Mouse (Mus musculus) E14TG2a.4 (cell line): ENCODE measurements around the gene Prox1.
A peak's percentile ranks its signal among the peaks of the same experiment; 100 is the strongest.

Experiments used
- H3K27me3 ChIP-seq: 2 replicates; pipeline ENCODE4 v1.6.1; 2014; ENCODE audit warnings: low read length, control low read depth; ENCODE audit not compliant: insufficient read depth
- H3K36me3 ChIP-seq: 2 replicates; pipeline ENCODE4 v1.6.1; 2014; ENCODE audit warnings: low read length, control low read depth; ENCODE audit not compliant: insufficient read depth
- H3K4me1 ChIP-seq: replicated peaks from 2 replicates; pipeline ENCODE4 v1.6.1; 2014; ENCODE audit warnings: low read depth, low read length, control low read depth
- H3K4me3 ChIP-seq: replicated peaks from 2 replicates; pipeline ENCODE4 v1.5.1; 2014; ENCODE audit warnings: mild to moderate bottlenecking, low read length
- H3K9me3 ChIP-seq: 2 replicates; pipeline ENCODE4 v1.6.1; 2014; ENCODE audit warnings: low read length, control low read depth
- CTCF ChIP-seq: conservative IDR thresholded peaks from 2 replicates; pipeline ENCODE4 v1.5.1; 2014; ENCODE audit warnings: low read length
- NANOG ChIP-seq: IDR thresholded peaks from 2 replicates; pipeline ENCODE4 v1.6.1; 2014; ENCODE audit warnings: borderline replicate concordance, low read length, mixed read lengths
- POU5F1 ChIP-seq: IDR thresholded peaks from 2 replicates; pipeline ENCODE4 v1.6.1; 2014; ENCODE audit warnings: low read length, borderline replicate concordance

The Prox1 gene

DNA sequence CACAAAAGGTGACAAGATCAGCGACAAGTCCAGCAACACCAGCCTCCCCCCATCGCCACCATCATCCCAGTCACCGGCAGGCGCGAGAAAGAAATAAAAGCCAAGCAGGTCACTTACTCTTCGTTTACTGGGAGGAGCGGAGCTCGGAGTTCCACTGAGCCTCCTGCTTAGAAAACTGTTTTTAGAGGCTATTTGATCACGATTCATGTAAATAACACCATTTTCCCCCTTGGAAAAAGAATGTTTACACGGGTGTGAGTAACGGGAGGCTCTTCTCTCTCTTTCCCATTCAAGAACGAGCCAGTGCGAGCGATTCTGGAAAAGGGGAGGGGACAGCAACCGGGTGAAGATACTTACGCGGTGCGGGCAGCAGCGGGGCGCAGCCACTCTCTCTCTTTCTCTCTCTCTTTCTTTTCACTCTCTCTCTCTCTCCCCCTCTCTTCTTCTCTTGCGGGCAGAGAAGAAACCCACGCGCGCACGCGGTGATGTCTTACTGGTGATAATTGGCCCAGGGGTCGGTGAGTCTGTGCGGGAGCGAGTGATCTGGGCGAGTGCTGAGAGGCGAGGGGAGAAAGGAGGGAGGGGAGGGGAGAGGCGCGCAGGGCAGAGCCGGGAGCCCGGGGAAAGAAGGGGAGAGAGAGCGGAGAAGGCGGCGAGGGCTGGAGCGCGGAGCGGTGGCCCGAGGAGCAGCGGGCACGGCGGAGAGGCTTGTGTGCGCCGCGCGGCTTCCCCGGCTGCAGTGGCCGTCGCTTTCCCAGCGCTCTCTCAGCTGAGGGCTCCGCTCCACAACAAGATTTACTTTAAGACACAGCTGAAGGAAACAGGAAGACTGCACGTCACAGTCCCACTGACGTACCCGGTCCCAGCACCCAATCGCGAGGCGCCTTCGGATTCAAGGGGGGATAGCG, at the start of gene Prox1:
Gene Prox1, minus strand, starts transcription at position 804 of the 908 bp plus-strand sequence.
- peaks cover 86% of the 10 kb centered on the region for H3K27me3 ChIP-seq

DNA sequence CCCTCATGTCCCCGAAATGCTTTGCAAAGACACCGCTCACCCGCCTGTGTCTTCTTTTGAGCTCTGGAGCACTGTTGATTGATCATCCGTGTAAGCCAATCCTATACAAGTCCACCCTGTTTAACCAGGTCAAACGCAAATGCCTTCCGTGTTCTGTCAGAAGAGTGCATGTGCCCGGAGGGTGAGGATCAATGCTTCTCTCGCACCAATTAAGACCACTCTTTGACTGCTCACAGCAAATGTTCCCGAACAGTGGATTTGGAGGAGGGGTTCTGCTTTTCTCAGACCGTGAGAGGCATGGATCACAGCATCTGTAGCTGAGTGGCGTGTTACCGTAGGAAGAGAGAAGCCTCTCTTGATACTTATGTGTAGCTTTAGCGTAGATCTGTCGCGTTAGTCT, 46.1 kb upstream of the Prox1 start:
- Histone ChIP-seq H3K9me3 (no peaks in the 10 kb centered on the region), H3K27me3 (no peaks in the 10 kb centered on the region), H3K4me3 (no peak overlapping the region), H3K4me1 (no peaks in the 10 kb centered on the region), H3K36me3 (no peaks in the 10 kb centered on the region)
- TF ChIP-seq CTCF, result no peak
- TF ChIP-seq NANOG, result no peak
- no peak for TF ChIP-seq POU5F1

More for the DNA sequence above, at the start of gene Prox1:
- H3K4me3 ChIP-seq, result peak within 1 kb of the TSS; percentile 80
- no peak for TF ChIP-seq POU5F1
- TF ChIP-seq NANOG, result no peak
- TF ChIP-seq CTCF, result no peak
- H3K36me3 ChIP-seq, result no peaks in the 10 kb centered on the region
- H3K9me3 ChIP-seq, result no peaks in the 10 kb centered on the region
- H3K4me1 ChIP-seq, result peaks cover 40% of the 10 kb centered on the region

DNA sequence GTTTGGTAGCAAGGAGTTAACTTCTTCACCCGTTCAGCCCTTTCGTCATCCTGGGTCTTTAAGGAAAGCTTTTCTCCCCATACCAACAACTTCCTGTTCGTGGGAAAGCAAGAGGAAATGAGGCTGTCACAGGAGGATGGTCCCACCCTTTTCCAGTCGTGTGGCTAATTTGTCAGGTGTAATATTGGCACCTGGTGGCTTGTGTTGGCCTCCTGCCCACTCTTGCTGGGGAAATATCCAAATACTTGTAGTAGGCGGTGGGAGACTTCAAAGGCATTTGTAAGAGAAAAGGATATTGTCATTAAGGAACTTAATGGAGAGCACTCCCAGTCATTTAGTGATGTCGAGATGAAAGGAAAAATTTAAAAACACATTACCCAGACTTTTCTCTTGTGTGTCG, 44.1 kb upstream of the Prox1 start:
- H3K9me3 ChIP-seq, result no peaks in the 10 kb centered on the region
- TF ChIP-seq POU5F1 (no peak), NANOG (no peak), CTCF (no peak)
- H3K4me3 ChIP-seq, result no peak overlapping the region

DNA sequence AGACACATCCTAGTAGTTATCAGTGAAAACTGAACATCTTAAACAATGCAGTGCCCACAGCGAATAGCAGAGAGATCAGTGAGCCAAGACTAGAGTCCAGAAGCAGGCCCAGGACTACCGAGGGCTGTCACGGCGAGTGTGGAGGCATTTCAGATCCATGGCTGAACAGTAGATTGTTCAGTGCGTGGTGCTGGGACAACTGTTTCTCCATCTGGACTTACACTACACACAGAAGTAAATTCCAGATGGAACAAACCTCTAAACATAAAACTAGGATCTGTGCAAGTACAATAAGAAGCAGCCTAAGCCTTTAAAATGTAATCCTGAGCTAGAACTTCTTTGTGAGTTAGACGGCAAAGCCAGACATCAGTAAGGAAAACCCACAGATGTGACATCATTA, 42.7 kb upstream of the Prox1 start:
- no peaks in the 10 kb centered on the region for H3K27me3 ChIP-seq
- H3K4me3 ChIP-seq, result no peak overlapping the region
- no peaks in the 10 kb centered on the region for H3K4me1 ChIP-seq
- H3K9me3 ChIP-seq, result no peaks in the 10 kb centered on the region
- no peaks in the 10 kb centered on the region for H3K36me3 ChIP-seq
- TF ChIP-seq POU5F1 (no peak), CTCF (no peak), NANOG (no peak)

More for the DNA sequence above, 44.1 kb upstream of the Prox1 start:
- H3K4me1 ChIP-seq, result no peaks in the 10 kb centered on the region
- H3K36me3 ChIP-seq, result no peaks in the 10 kb centered on the region
- no peaks in the 10 kb centered on the region for H3K27me3 ChIP-seq

DNA sequence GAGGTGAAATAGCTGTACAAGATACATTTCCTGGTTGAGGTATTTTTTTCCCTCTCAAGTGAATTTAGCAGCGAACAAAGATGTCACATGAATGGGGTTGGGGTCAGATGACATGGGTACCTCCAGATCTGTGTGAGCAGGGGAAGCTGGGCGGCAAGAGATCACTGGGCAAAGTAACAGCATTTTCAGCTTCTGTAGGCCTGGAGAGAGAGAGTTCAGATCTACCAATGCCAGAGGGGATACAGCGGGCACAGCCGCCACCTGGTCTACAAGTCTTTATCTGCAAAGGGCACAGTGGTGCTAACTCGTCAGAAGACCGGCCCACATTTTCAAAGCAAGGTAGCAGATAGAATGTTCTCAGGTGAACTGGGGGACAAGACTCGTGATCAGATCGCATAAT, 36.7 kb upstream of the Prox1 start:
- Histone ChIP-seq H3K4me3 (no peak overlapping the region), H3K36me3 (no peaks in the 10 kb centered on the region), H3K4me1 (no peaks in the 10 kb centered on the region), H3K27me3 (no peaks in the 10 kb centered on the region), H3K9me3 (no peaks in the 10 kb centered on the region)
- TF ChIP-seq POU5F1, result no peak
- no peak for TF ChIP-seq NANOG
- TF ChIP-seq CTCF, result no peak

DNA sequence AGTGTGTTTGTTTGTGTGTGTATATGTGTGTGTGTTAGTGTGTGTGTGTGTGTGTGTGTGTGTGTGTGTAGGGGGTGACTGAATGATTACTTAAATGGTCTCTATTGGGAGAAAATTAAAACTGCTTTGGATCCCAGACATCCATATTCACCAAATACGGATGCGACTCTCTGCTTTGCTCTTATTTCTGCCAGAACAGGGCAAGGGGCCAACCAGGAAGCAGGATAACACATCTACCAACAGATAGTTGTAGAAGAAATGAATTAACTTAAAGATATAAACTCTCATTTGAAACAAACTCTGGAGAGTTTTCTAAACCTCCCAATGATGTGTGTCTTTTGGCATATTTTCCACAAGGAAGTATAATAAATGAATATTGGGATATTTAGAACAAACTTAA, 35.2 kb upstream of the Prox1 start:
- TF ChIP-seq CTCF, result no peak
- TF ChIP-seq NANOG, result no peak
- TF ChIP-seq POU5F1, result no peak
- no peaks in the 10 kb centered on the region for H3K36me3 ChIP-seq
- H3K27me3 ChIP-seq, result no peaks in the 10 kb centered on the region
- no peaks in the 10 kb centered on the region for H3K4me1 ChIP-seq
- no peak overlapping the region for H3K4me3 ChIP-seq
- H3K9me3 ChIP-seq, result no peaks in the 10 kb centered on the region

DNA sequence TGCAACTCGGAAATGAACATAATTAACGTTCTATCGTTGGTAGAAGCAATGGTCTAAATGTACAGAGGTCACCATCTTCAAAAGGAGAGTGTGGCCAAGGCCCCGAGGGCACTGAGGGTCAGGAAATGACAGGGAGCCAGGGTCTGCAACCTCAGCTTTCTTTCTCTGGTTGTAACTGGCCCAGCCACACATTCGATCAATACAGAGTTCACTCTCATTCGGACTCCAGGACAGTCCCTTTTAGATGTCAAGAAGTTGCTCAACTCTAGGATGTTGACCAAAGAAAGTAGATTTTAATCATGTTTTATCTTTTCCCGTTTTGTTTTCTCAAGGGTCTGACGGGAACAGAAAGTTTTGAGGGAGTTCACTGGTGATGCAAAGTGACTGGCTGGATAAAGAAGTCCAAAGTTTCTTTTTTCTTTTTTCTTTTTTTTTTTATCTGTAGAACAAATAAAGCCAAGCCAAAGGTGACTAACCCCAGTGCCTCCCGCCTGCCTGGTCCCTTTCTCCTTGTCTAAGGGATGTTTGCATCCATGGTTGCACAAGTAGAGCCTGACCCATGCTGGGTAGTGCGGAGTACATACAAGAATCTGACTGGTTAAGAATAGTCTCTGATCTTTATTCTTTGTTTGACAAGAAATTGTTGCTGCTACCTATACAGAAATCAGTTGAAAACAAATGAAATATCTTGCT, 34.0 kb upstream of the Prox1 start:
- no peak for TF ChIP-seq CTCF
- TF ChIP-seq POU5F1, result no peak
- no peak for TF ChIP-seq NANOG
- Histone ChIP-seq H3K27me3 (no peaks in the 10 kb centered on the region), H3K4me3 (no peak overlapping the region), H3K4me1 (no peaks in the 10 kb centered on the region), H3K9me3 (no peaks in the 10 kb centered on the region), H3K36me3 (no peaks in the 10 kb centered on the region)

DNA sequence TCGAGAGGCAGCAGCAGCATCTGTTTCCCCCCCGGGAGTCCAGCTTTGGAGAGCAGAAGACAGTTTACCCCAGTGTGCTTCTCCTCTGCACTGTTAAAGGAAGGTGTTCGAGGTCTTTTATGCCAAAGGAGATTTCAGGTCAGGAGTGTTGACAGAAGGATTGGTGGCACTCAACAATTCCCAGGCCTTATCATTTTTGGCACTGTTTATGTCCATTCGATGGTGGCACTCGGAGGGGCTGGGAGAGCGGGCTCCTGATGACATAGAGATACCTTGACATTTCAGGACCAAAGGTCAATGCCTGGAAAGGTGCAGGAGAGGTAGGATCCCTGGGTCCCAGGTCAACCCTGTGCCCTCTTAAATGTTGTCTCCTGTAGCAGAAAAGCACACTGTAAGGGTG, 31.2 kb upstream of the Prox1 start:
- no peaks in the 10 kb centered on the region for H3K4me1 ChIP-seq
- H3K36me3 ChIP-seq, result no peaks in the 10 kb centered on the region

More for the DNA sequence above, 31.2 kb upstream of the Prox1 start:
- no peak overlapping the region for H3K4me3 ChIP-seq
- TF ChIP-seq CTCF (no peak), POU5F1 (no peak), NANOG (no peak)
- H3K9me3 ChIP-seq, result no peaks in the 10 kb centered on the region
- H3K27me3 ChIP-seq, result no peaks in the 10 kb centered on the region
